Mouse (Mus musculus): ENCODE results near the gene Vapb. TPM values are rescaled to one million over a fixed set of nuclear protein-coding genes. Genes with fewer than 3 reads are reported as not detected.

Vapb gene
- total and polyA plus RNA-seq, 2 experiments from 2014 or later = 15.8 to 34.1 TPM

- WGBS = 86% methylated on average over 11 of the region's 11 CpGs
- ATAC-seq (no peak), DNase-seq (ENCODE audit: low spot score) (no peak)
- Histone ChIP-seq H3K27ac (no peak overlapping the region), H3K9me3 (ENCODE audit: low read length) (no peaks in the 10 kb centered on the region), H3K36me3 (ENCODE audit: insufficient read depth, low read length) (no peaks in the 10 kb centered on the region), H3K9ac (replicated peaks; ENCODE audit: low read length) (no peak overlapping the region), H3K4me1 (ENCODE audit: insufficient read depth, low read length) (no peaks in the 10 kb centered on the region), H3K4me3 (ENCODE audit: low read length) (no peak overlapping the region), H3K4me2 (ENCODE audit: low read depth, low read length) (no peak overlapping the region), H3K27me3 (ENCODE audit: insufficient read depth, low read length) (no peaks in the 10 kb centered on the region)
- TF ChIP-seq CTCF (IDR thresholded peaks at IDR 0.05; ENCODE audit: low read depth) = no peak
These were observed 66.5 kb downstream of the Vapb start for GRCm38 (mm10) chr2:173803827-173804226.

- 85% methylated on average over 7 of the region's 7 CpGs for WGBS
- H3K9me3 ChIP-seq (ENCODE audit: low read length) = no peaks in the 10 kb centered on the region
- H3K36me3 ChIP-seq (ENCODE audit: insufficient read depth, low read length) = no peaks in the 10 kb centered on the region
- H3K27ac ChIP-seq = no peak overlapping the region
- DNase-seq (ENCODE audit: low spot score) = no peak
- H3K4me3 ChIP-seq (ENCODE audit: low read length) = no peak overlapping the region
- H3K9ac ChIP-seq (replicated peaks; ENCODE audit: low read length) = no peak overlapping the region
- no peak for TF ChIP-seq CTCF (IDR thresholded peaks at IDR 0.05; ENCODE audit: low read depth)
- no peak for ATAC-seq
- H3K27me3 ChIP-seq (ENCODE audit: insufficient read depth, low read length) = no peaks in the 10 kb centered on the region
- no peak overlapping the region for H3K4me2 ChIP-seq (ENCODE audit: low read depth, low read length)
- H3K4me1 ChIP-seq (ENCODE audit: insufficient read depth, low read length) = no peaks in the 10 kb centered on the region
These were observed 69.3 kb downstream of the Vapb start for GRCm38 (mm10) chr2:173806621-173807020.

DNA sequence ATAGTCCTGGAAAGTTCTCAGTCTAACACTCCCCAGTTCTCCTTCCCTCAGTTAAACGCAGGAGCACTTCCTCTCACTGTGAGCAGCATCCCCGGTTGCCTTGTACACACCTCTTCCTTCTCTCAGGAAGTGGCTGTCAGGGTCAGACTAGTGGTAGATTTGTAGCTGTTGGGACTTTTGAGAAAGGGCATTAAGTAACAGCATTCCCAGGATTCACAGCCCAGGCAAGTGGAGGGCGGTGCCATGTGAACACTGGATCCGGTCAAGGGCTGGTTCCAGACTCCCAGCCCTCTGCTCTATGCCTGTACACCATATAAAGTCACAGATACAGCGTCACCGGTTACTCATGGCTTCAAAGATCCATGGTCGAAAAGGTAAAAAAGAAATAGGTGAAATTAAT, 71.6 kb downstream of the Vapb start:
- H3K9ac ChIP-seq (replicated peaks; ENCODE audit: low read length) = no peak overlapping the region
- no peaks in the 10 kb centered on the region for H3K9me3 ChIP-seq (ENCODE audit: low read length)
- H3K36me3 ChIP-seq (ENCODE audit: insufficient read depth, low read length) = no peaks in the 10 kb centered on the region
- no peak overlapping the region for H3K4me3 ChIP-seq (ENCODE audit: low read length)
- TF ChIP-seq CTCF (IDR thresholded peaks at IDR 0.05; ENCODE audit: low read depth) = no peak
- no peak overlapping the region for H3K4me2 ChIP-seq (ENCODE audit: low read depth, low read length)
- DNase-seq (ENCODE audit: low spot score) (no peak), ATAC-seq (no peak)
- H3K27me3 ChIP-seq (ENCODE audit: insufficient read depth, low read length) = no peaks in the 10 kb centered on the region
- H3K4me1 ChIP-seq (ENCODE audit: insufficient read depth, low read length) = no peaks in the 10 kb centered on the region
- no peak overlapping the region for H3K27ac ChIP-seq
- WGBS = 91% methylated on average over 7 of the region's 7 CpGs

- ATAC-seq (no peak), DNase-seq (ENCODE audit: low spot score) (no peak)
- Histone ChIP-seq H3K4me1 (ENCODE audit: insufficient read depth, low read length) (no peaks in the 10 kb centered on the region), H3K27ac (no peak overlapping the region), H3K9me3 (ENCODE audit: low read length) (no peaks in the 10 kb centered on the region), H3K27me3 (ENCODE audit: insufficient read depth, low read length) (no peaks in the 10 kb centered on the region), H3K4me2 (ENCODE audit: low read depth, low read length) (no peak overlapping the region), H3K4me3 (ENCODE audit: low read length) (no peak overlapping the region), H3K9ac (replicated peaks; ENCODE audit: low read length) (no peak overlapping the region), H3K36me3 (ENCODE audit: insufficient read depth, low read length) (no peaks in the 10 kb centered on the region)
- TF ChIP-seq CTCF (IDR thresholded peaks at IDR 0.05; ENCODE audit: low read depth) = no peak
- 81% methylated on average over 15 of the region's 15 CpGs for WGBS
These were observed 72.9 kb downstream of the Vapb start for GRCm38 (mm10) chr2:173810036-173810850.

DNA sequence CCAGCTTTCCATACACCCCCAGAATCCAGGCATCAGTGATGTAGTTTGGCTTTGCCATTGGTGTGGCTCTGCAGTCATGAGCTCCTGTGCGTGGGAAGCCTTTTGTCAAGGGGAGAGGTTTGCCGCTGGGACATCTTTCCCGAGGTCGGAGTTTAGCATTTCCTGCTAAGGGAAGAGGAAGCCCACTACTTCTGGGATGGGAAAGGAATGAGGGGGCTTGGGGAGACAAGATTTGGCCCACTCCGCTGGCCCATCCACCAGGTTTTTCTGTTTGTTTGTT, 73.5 kb downstream of the Vapb start:
- Histone ChIP-seq H3K27ac (no peak overlapping the region), H3K4me2 (ENCODE audit: low read depth, low read length) (no peak overlapping the region), H3K4me1 (ENCODE audit: insufficient read depth, low read length) (no peaks in the 10 kb centered on the region), H3K4me3 (ENCODE audit: low read length) (no peak overlapping the region), H3K9ac (replicated peaks; ENCODE audit: low read length) (no peak overlapping the region), H3K36me3 (ENCODE audit: insufficient read depth, low read length) (no peaks in the 10 kb centered on the region), H3K27me3 (ENCODE audit: insufficient read depth, low read length) (no peaks in the 10 kb centered on the region), H3K9me3 (ENCODE audit: low read length) (no peaks in the 10 kb centered on the region)
- WGBS = 93% methylated on average over 5 of the region's 5 CpGs
- no peak for TF ChIP-seq CTCF (IDR thresholded peaks at IDR 0.05; ENCODE audit: low read depth)
- no peak for DNase-seq (ENCODE audit: low spot score)
- ATAC-seq = no peak

DNA sequence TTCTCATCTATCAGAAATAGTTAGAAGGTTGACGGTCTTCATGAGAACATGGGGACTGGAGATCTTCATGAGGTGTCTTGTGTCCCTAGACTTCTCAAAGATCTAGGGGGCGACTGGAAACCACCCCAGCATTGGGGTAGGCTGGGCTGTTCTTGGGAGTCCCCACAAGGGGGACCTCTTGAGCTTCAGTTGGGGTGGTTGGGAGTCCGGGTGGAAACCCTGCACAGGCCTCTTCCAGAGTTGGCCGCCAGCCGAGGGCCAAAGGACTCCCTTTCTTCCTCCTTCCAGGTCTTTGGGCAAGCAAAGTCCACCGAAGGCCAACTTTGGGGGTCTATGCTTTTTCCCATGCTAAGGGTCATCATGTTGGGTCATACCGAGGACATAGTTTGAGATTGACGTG, 74.5 kb downstream of the Vapb start:
- WGBS = 79% methylated on average over 8 of the region's 8 CpGs
- no peaks in the 10 kb centered on the region for H3K4me1 ChIP-seq (ENCODE audit: insufficient read depth, low read length)
- no peaks in the 10 kb centered on the region for H3K27me3 ChIP-seq (ENCODE audit: insufficient read depth, low read length)
- no peak overlapping the region for H3K4me2 ChIP-seq (ENCODE audit: low read depth, low read length)
- no peak overlapping the region for H3K27ac ChIP-seq
- H3K36me3 ChIP-seq (ENCODE audit: insufficient read depth, low read length) = no peaks in the 10 kb centered on the region
- ATAC-seq (no peak), DNase-seq (ENCODE audit: low spot score) (no peak)
- no peak for TF ChIP-seq CTCF (IDR thresholded peaks at IDR 0.05; ENCODE audit: low read depth)
- H3K9me3 ChIP-seq (ENCODE audit: low read length) = 0 out of 2 replicates have a peak, but pooled peaks cover 2% of the 10 kb centered on the region
- no peak overlapping the region for H3K9ac ChIP-seq (replicated peaks; ENCODE audit: low read length)
- H3K4me3 ChIP-seq (ENCODE audit: low read length) = no peak overlapping the region

DNA sequence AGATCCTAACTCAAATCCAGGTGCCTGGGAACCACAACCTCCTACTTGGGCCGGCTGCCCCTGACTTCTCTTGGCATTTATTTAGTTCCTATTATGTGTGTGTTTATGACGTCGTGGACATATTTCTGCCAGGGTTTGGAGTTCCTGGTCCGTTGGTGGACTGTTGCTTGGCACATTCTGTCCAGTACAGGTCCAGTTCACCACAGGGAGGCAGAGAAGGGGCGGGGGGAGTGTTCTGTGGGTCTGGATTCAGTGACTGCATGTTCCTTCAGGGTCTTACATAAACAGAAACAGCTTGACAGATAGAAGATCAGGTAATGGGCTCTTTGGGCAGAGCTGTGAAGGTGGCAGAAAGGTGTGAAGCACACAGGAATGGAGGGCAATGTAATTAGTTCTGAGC, 75.8 kb downstream of the Vapb start:
- no peak for DNase-seq (ENCODE audit: low spot score)
- Histone ChIP-seq H3K36me3 (ENCODE audit: insufficient read depth, low read length) (no peaks in the 10 kb centered on the region), H3K27ac (no peak overlapping the region), H3K4me2 (ENCODE audit: low read depth, low read length) (no peak overlapping the region), H3K27me3 (ENCODE audit: insufficient read depth, low read length) (no peaks in the 10 kb centered on the region), H3K9ac (replicated peaks; ENCODE audit: low read length) (no peak overlapping the region), H3K4me1 (ENCODE audit: insufficient read depth, low read length) (no peaks in the 10 kb centered on the region), H3K9me3 (ENCODE audit: low read length) (0 out of 2 replicates have a peak, but pooled peaks cover 7% of the 10 kb centered on the region), H3K4me3 (ENCODE audit: low read length) (no peak overlapping the region)
- ATAC-seq = no peak
- WGBS = 69% methylated on average over 5 of the region's 5 CpGs
- no peak for TF ChIP-seq CTCF (IDR thresholded peaks at IDR 0.05; ENCODE audit: low read depth)
